Comparison of ENCODE assay signal across 25 mouse cellular contexts in the genomic region with DNA sequence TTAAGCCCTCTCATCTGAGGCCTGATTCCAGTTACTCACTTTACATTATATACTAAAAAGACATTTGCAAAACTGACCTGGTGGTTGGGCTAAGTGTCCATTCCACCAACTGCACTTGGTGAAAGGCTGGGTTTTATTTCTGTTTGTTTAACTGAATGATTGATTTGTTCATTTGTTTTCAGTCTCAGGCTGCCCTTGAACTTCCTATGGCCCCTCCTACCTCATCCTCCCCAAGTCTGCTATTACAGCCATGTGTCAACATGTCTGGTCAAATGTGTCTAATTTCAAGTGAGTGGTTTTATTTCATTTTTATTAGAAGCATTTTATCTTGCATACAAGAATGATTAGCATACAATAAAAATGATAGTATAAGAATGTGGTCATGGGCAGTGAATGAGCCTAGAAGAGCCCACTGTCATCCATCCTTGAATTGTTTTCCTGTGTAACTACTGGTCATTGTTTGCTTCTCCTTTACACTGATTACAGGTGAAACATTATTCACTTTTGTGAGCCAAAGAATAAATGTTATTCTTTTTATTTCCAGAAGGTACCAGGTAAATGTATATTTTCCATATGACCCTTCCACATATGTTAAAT.
"Had no signal": no experiment of that assay in that cellular context is flagged by ENCODE, and none has a peak within 500 bp of the region (broad histone marks: within the 10 kb centered on the region; RNA-seq: fewer than 3 reads in every experiment).

No protein-coding gene starts in this region.

- H3K4me1 ChIP-seq: heart, embryonic 13.5 days; heart, embryonic 15.5 days; hindbrain, embryonic 15.5 days; limb, embryonic 15.5 days; liver, embryonic 13.5 days; liver, embryonic 15.5 days had no signal

- H3K27ac ChIP-seq: forebrain, embryonic 15.5 days; heart, adult 2 months; heart, embryonic 13.5 days; heart, embryonic 15.5 days; hindbrain, embryonic 15.5 days; hindbrain, postnatal 0 days; limb, embryonic 13.5 days; limb, embryonic 15.5 days; liver, embryonic 13.5 days; liver, embryonic 15.5 days had no signal

- H3K4me2 ChIP-seq: forebrain, embryonic 15.5 days; heart, embryonic 11.5 days; heart, embryonic 13.5 days; heart, embryonic 15.5 days; hindbrain, embryonic 15.5 days; limb, embryonic 13.5 days; limb, embryonic 15.5 days; liver, embryonic 13.5 days; liver, embryonic 15.5 days had no signal

- ATAC-seq: forebrain, embryonic 15.5 days; forebrain, postnatal 0 days; hindbrain, postnatal 0 days; intestine, embryonic 16.5 days had no signal

- H3K27me3 ChIP-seq: forebrain, embryonic 15.5 days; heart, embryonic 13.5 days; heart, embryonic 15.5 days; hindbrain, embryonic 15.5 days; limb, embryonic 13.5 days; limb, embryonic 15.5 days; liver, embryonic 13.5 days; liver, embryonic 15.5 days had no signal

- H3K9me3 ChIP-seq: forebrain, embryonic 15.5 days; heart, embryonic 13.5 days; heart, embryonic 15.5 days; hindbrain, embryonic 15.5 days; limb, embryonic 13.5 days; limb, embryonic 15.5 days; liver, embryonic 13.5 days; liver, embryonic 15.5 days had no signal

- H3K9ac ChIP-seq: forebrain, embryonic 15.5 days; forebrain, postnatal 0 days; heart, embryonic 13.5 days; heart, embryonic 15.5 days; hindbrain, embryonic 15.5 days; limb, embryonic 13.5 days; limb, embryonic 15.5 days; liver, embryonic 13.5 days; liver, embryonic 15.5 days had no signal

- DNase-seq: forebrain, postnatal 0 days; gastrocnemius, postnatal 14 days; gastrocnemius, postnatal 36 days; heart, adult 11 months; heart, adult 2 months; heart, postnatal 14 days; heart, postnatal 36 days; kidney, adult 11 months; kidney, postnatal 10 days; kidney, postnatal 25 days; layer of hippocampus, adult 9-11 months; layer of hippocampus, postnatal 36 days; left cerebral cortex, postnatal 4 days; liver, embryonic 13.5 days; lung, adult 18-20 months had no signal

- H3K36me3 ChIP-seq: forebrain, embryonic 15.5 days; heart, embryonic 13.5 days; heart, embryonic 15.5 days; hindbrain, embryonic 15.5 days; limb, embryonic 13.5 days; limb, embryonic 15.5 days; liver, embryonic 13.5 days; liver, embryonic 15.5 days had no signal

- H3K4me3 ChIP-seq: forebrain, embryonic 15.5 days; heart, adult 2 months; heart, embryonic 13.5 days; heart, embryonic 15.5 days; hindbrain, embryonic 15.5 days; limb, embryonic 13.5 days; limb, embryonic 15.5 days; liver, embryonic 13.5 days; liver, embryonic 15.5 days had no signal
